Mouse (Mus musculus) heart, embryonic 10.5 days (tissue): ENCODE data around the gene Gm28035. TPM values are rescaled to one million over a fixed set of nuclear protein-coding genes. Genes with fewer than 3 reads are reported as not detected.

Experiments
- DNase-seq: peaks from one replicate; pipeline ENCODE4 v3.0.0-alpha.2; 2017; ENCODE audit warnings: low spot score
- H3K27ac ChIP-seq: fragments of 300-500 bp; sonication (generic); 2 replicates; pipeline ENCODE4 v1.5.1; 2016; ENCODE audit warnings: mild to moderate bottlenecking
- H3K27me3 ChIP-seq: fragments of 300-500 bp; sonication (generic); 2 replicates; pipeline ENCODE4 v1.6.1; 2016; ENCODE audit warnings: mild to moderate bottlenecking; ENCODE audit not compliant: poor library complexity, insufficient read depth, severe bottlenecking
- H3K36me3 ChIP-seq: fragments of 300-500 bp; sonication (generic); 2 replicates; pipeline ENCODE4 v1.6.1; 2016; ENCODE audit warnings: mild to moderate bottlenecking, moderate library complexity
- H3K4me1 ChIP-seq: fragments of 300-500 bp; sonication (generic); 2 replicates; pipeline ENCODE4 v1.6.1; 2016; ENCODE audit warnings: mild to moderate bottlenecking
- H3K4me3 ChIP-seq: fragments of 300-500 bp; sonication (generic); 2 replicates; pipeline ENCODE4 v1.5.1; 2016; ENCODE audit warnings: mild to moderate bottlenecking, moderate library complexity
- H3K9me3 ChIP-seq: fragments of 300-500 bp; sonication (generic); 2 replicates; pipeline ENCODE4 v1.6.1; 2016; ENCODE audit warnings: mild to moderate bottlenecking, moderate library complexity
- WGBS: fragments of 180-500 bp; shearing (Covaris S2); methylation state at CpG from one replicate; pipeline ENCODE4 v1.1.7; 2016; 5-methylcytosine and 5-hydroxymethylcytosine counted together
- polyA plus RNA-seq: library from polyadenylated mRNA; unstranded; fragments of >200 nt; fragmentation: Nextera tagmentation; extraction: Ambion mirVana; gene quantifications from 2 replicates; pipeline ENCODE4 v1.2.1, GENCODE M21; 2016

The Gm28035 gene
- polyA plus RNA-seq, 1 experiment from 2014 or later: 0.19 TPM

GRCm38 (mm10) chr2:30212169-30212545 is 28.2 kb upstream of the Gm28035 start:
- 78% methylated on average over 4 of the region's 4 CpGs for WGBS
- Histone ChIP-seq H3K4me3 (no peak overlapping the region), H3K36me3 (no peaks in the 10 kb centered on the region), H3K4me1 (no peaks in the 10 kb centered on the region), H3K27me3 (no peaks in the 10 kb centered on the region), H3K9me3 (no peaks in the 10 kb centered on the region), H3K27ac (no peak overlapping the region)
- no peak for DNase-seq

- H3K27ac ChIP-seq: no peak overlapping the region
- DNase-seq: no peak
- WGBS: 66% methylated on average over 1 of the region's 1 CpGs
- no peaks in the 10 kb centered on the region for H3K27me3 ChIP-seq
- H3K4me3 ChIP-seq: no peak overlapping the region
- H3K9me3 ChIP-seq: no peaks in the 10 kb centered on the region
- H3K4me1 ChIP-seq: no peaks in the 10 kb centered on the region
- H3K36me3 ChIP-seq: no peaks in the 10 kb centered on the region
Measured at GRCm38 (mm10) chr2:30212951-30213350, 27.4 kb upstream of the Gm28035 start.

- H3K4me3 ChIP-seq: no peak overlapping the region
- H3K36me3 ChIP-seq: no peaks in the 10 kb centered on the region
- no peaks in the 10 kb centered on the region for H3K27me3 ChIP-seq
- 87% methylated on average over 3 of the region's 3 CpGs for WGBS
- DNase-seq: no peak
- H3K27ac ChIP-seq: 0 out of 2 replicates have a peak overlapping the region, but pooled peaks have one; percentile 44
- no peaks in the 10 kb centered on the region for H3K4me1 ChIP-seq
- H3K9me3 ChIP-seq: no peaks in the 10 kb centered on the region
Measured at GRCm38 (mm10) chr2:30214745-30215144, 25.6 kb upstream of the Gm28035 start.

- H3K36me3 ChIP-seq: no peaks in the 10 kb centered on the region
- H3K27me3 ChIP-seq: no peaks in the 10 kb centered on the region
- no peak overlapping the region for H3K4me3 ChIP-seq
- WGBS: 74% methylated on average over 6 of the region's 6 CpGs
- no peaks in the 10 kb centered on the region for H3K4me1 ChIP-seq
- DNase-seq: no peak
- 0 out of 2 replicates have a peak overlapping the region, but pooled peaks have one; percentile 16 for H3K27ac ChIP-seq
- no peaks in the 10 kb centered on the region for H3K9me3 ChIP-seq
Measured at GRCm38 (mm10) chr2:30215493-30215892, 24.9 kb upstream of the Gm28035 start.

- 90% methylated on average over 5 of the region's 5 CpGs for WGBS
- no peak for DNase-seq
- Histone ChIP-seq H3K4me3 (no peak overlapping the region), H3K27me3 (no peaks in the 10 kb centered on the region), H3K36me3 (no peaks in the 10 kb centered on the region), H3K27ac (no peak overlapping the region), H3K4me1 (no peaks in the 10 kb centered on the region), H3K9me3 (no peaks in the 10 kb centered on the region)
Measured at GRCm38 (mm10) chr2:30216293-30216692, 24.1 kb upstream of the Gm28035 start.

- Histone ChIP-seq H3K27ac (no peak overlapping the region), H3K27me3 (no peaks in the 10 kb centered on the region), H3K9me3 (no peaks in the 10 kb centered on the region; the same call in 1 of the 2 replicates), H3K36me3 (peaks cover 10% of the 10 kb centered on the region), H3K4me1 (peaks cover 35% of the 10 kb centered on the region), H3K4me3 (no peak overlapping the region)
- no peak for DNase-seq
- 75% methylated on average over 5 of the region's 5 CpGs for WGBS
Measured at GRCm38 (mm10) chr2:30235593-30235992, 4.8 kb upstream of the Gm28035 start.

GRCm38 (mm10) chr2:30236426-30237198 is 3.8 kb upstream of the Gm28035 start:
- peak overlapping the region; percentile 94 for H3K27ac ChIP-seq
- DNase-seq: no peak
- H3K4me3 ChIP-seq: peak overlapping the region; percentile 77
- H3K9me3 ChIP-seq: no peaks in the 10 kb centered on the region
- H3K4me1 ChIP-seq: peaks cover 42% of the 10 kb centered on the region
- 6% methylated on average over 18 of the region's 18 CpGs for WGBS
- no peaks in the 10 kb centered on the region for H3K27me3 ChIP-seq
- peaks cover 21% of the 10 kb centered on the region for H3K36me3 ChIP-seq

- Histone ChIP-seq H3K4me3 (peak within 1 kb of the TSS; percentile 77), H3K36me3 (peaks cover 26% of the 10 kb centered on the region), H3K27me3 (no peaks in the 10 kb centered on the region), H3K27ac (peak within 1 kb of the TSS; percentile 94), H3K9me3 (no peaks in the 10 kb centered on the region), H3K4me1 (peaks cover 43% of the 10 kb centered on the region)
- DNase-seq: peak; percentile 100
- under 1% methylated on average over 54 of the region's 67 CpGs for WGBS
Measured at GRCm38 (mm10) chr2:30237199-30237880, 3.0 kb upstream of the Gm28035 start, which contains the start of gene Lrrc8a. Gene Lrrc8a (plus strand): TSS chr2:30237715.

- Histone ChIP-seq H3K4me3 (peak overlapping the region; percentile 77), H3K36me3 (peaks cover 32% of the 10 kb centered on the region), H3K27ac (peak overlapping the region; percentile 94), H3K27me3 (no peaks in the 10 kb centered on the region), H3K4me1 (peaks cover 48% of the 10 kb centered on the region), H3K9me3 (no peaks in the 10 kb centered on the region)
- WGBS: under 1% methylated on average over 27 of the region's 42 CpGs
- peak; percentile 86 for DNase-seq
Measured at GRCm38 (mm10) chr2:30237881-30238280, 2.5 kb upstream of the Gm28035 start.

GRCm38 (mm10) chr2:30238906-30239465 is 1.4 kb upstream of the Gm28035 start:
- peaks cover 51% of the 10 kb centered on the region for H3K4me1 ChIP-seq
- WGBS: 71% methylated on average over 3 of the region's 3 CpGs
- H3K4me3 ChIP-seq: peak overlapping the region; percentile 77
- H3K9me3 ChIP-seq: no peaks in the 10 kb centered on the region
- peaks cover 41% of the 10 kb centered on the region for H3K36me3 ChIP-seq
- DNase-seq: no peak
- no peaks in the 10 kb centered on the region for H3K27me3 ChIP-seq
- peak overlapping the region; percentile 94; the same call in 1 of the 2 replicates for H3K27ac ChIP-seq

- Histone ChIP-seq H3K27me3 (no peaks in the 10 kb centered on the region), H3K36me3 (peaks cover 49% of the 10 kb centered on the region), H3K4me3 (peak overlapping the region; percentile 77; the same call in 1 of the 2 replicates), H3K9me3 (no peaks in the 10 kb centered on the region), H3K27ac (peak overlapping the region; percentile 94; the same call in 1 of the 2 replicates), H3K4me1 (peaks cover 51% of the 10 kb centered on the region)
- 53% methylated on average over 4 of the region's 4 CpGs for WGBS
- DNase-seq: peak; percentile 78
Measured at GRCm38 (mm10) chr2:30239777-30240176, 590 bp upstream of the Gm28035 start.

- 48% methylated on average over 4 of the region's 4 CpGs for WGBS
- no peak overlapping the region for H3K4me3 ChIP-seq
- no peak for DNase-seq
- H3K9me3 ChIP-seq: no peaks in the 10 kb centered on the region
- no peaks in the 10 kb centered on the region for H3K27me3 ChIP-seq
- H3K27ac ChIP-seq: peak overlapping the region; percentile 49; the same call in 1 of the 2 replicates
- peaks cover 42% of the 10 kb centered on the region for H3K4me1 ChIP-seq
- peaks cover 60% of the 10 kb centered on the region for H3K36me3 ChIP-seq
Measured at GRCm38 (mm10) chr2:30242509-30242908, 2.1 kb downstream of the Gm28035 start.

GRCm38 (mm10) chr2:30243391-30243790 is 3.0 kb downstream of the Gm28035 start:
- H3K36me3 ChIP-seq: peaks cover 69% of the 10 kb centered on the region
- DNase-seq: no peak
- H3K27me3 ChIP-seq: no peaks in the 10 kb centered on the region
- no peak overlapping the region for H3K4me3 ChIP-seq
- no peaks in the 10 kb centered on the region for H3K9me3 ChIP-seq
- no peak overlapping the region for H3K27ac ChIP-seq
- 96% methylated on average over 4 of the region's 4 CpGs for WGBS
- H3K4me1 ChIP-seq: peaks cover 42% of the 10 kb centered on the region
